Mouse (Mus musculus) embryonic facial prominence, embryonic 15.5 days (tissue): ENCODE measurements at regions not wholly inside any gene's neighbourhood (a gene's known extent, or its start where the extent isn't known, plus 50 kb on each side); places are given as distances from the start of the nearest gene placed in this dataset.
"Not testable (repeated sequence)": the region's sequence is repeated elsewhere in the genome, so short reads cannot be mapped to it uniquely, and the experiment has no call there.

Experiments used
- ATAC-seq: fragments of 200-750 bp; cut with Nextera tagmentation; 2 replicates; pipeline ENCODE4 v1.8.0; 2017; ENCODE audit warnings: low read depth, moderate TSS enrichment; ENCODE audit not compliant: insufficient number of reproducible peaks, low FRiP score, low TSS enrichment
- H3K27ac ChIP-seq: fragments of 300-500 bp; sonication (generic); replicated peaks from 2 replicates; pipeline ENCODE4 v1.5.1; 2015; ENCODE audit warnings: mild to moderate bottlenecking, inconsistent platforms
- H3K27me3 ChIP-seq: fragments of 300-500 bp; sonication (generic); 2 replicates; pipeline ENCODE4 v1.6.1; 2015; ENCODE audit warnings: inconsistent platforms
- H3K36me3 ChIP-seq: fragments of 300-500 bp; sonication (generic); 2 replicates; pipeline ENCODE4 v1.6.1; 2015; ENCODE audit warnings: mild to moderate bottlenecking, inconsistent platforms
- H3K4me1 ChIP-seq: fragments of 300-500 bp; sonication (generic); 2 replicates; pipeline ENCODE4 v1.6.1; 2015; ENCODE audit warnings: inconsistent platforms
- H3K4me2 ChIP-seq: fragments of 300-500 bp; sonication (generic); replicated peaks from 2 replicates; pipeline ENCODE4 v1.6.1; 2015; ENCODE audit warnings: mild to moderate bottlenecking, inconsistent platforms
- H3K4me3 ChIP-seq: fragments of 300-500 bp; sonication (generic); replicated peaks from 2 replicates; pipeline ENCODE4 v1.5.1; 2015; ENCODE audit warnings: mild to moderate bottlenecking, inconsistent platforms
- H3K9ac ChIP-seq: fragments of 300-500 bp; sonication (generic); 2 replicates; pipeline ENCODE4 v1.6.1; 2015; ENCODE audit warnings: inconsistent platforms
- H3K9me3 ChIP-seq: fragments of 300-500 bp; sonication (generic); replicated peaks from 2 replicates; pipeline ENCODE4 v1.6.1; 2016; ENCODE audit warnings: inconsistent platforms
- WGBS: fragments of 180-500 bp; shearing (Covaris S2); methylation state at CpG from one replicate; pipeline ENCODE4 v1.1.7; 2015; 5-methylcytosine and 5-hydroxymethylcytosine counted together

- Histone ChIP-seq H3K9me3 (no peaks in the 10 kb centered on the region), H3K9ac (no peak overlapping the region)
- 41% methylated on average over 3 of the region's 3 CpGs for WGBS
Observed at GRCm38 (mm10) chr12:74825664-74826063, 351.5 kb downstream of the Kcnh5 start.

GRCm38 (mm10) chr12:74824735-74825494 is 352.2 kb downstream of the Kcnh5 start:
- Histone ChIP-seq H3K36me3 (no peaks in the 10 kb centered on the region), H3K27me3 (no peaks in the 10 kb centered on the region), H3K27ac (no peak overlapping the region), H3K4me3 (no peak overlapping the region), H3K4me2 (no peak overlapping the region), H3K9me3 (no peaks in the 10 kb centered on the region), H3K9ac (no peak overlapping the region), H3K4me1 (0 out of 2 replicates have a peak, but pooled peaks cover 4% of the 10 kb centered on the region)
- no peak for ATAC-seq
- WGBS, result 16% methylated on average over 3 of the region's 3 CpGs

More at GRCm38 (mm10) chr12:74825664-74826063, 351.5 kb downstream of the Kcnh5 start:
- Histone ChIP-seq H3K4me2 (no peak overlapping the region), H3K36me3 (no peaks in the 10 kb centered on the region), H3K4me3 (no peak overlapping the region), H3K27ac (no peak overlapping the region), H3K27me3 (no peaks in the 10 kb centered on the region), H3K4me1 (0 out of 2 replicates have a peak, but pooled peaks cover 4% of the 10 kb centered on the region)
- no peak for ATAC-seq

GRCm38 (mm10) chr12:74816181-74816580 is 361.0 kb downstream of the Kcnh5 start:
- not testable (repeated sequence) for H3K4me3 ChIP-seq, H3K4me2 ChIP-seq, H3K27me3 ChIP-seq, H3K36me3 ChIP-seq, H3K4me1 ChIP-seq, H3K9me3 ChIP-seq, H3K27ac ChIP-seq, H3K9ac ChIP-seq, ATAC-seq
- 89% methylated on average over 3 of the region's 3 CpGs for WGBS

- ATAC-seq, H3K27ac ChIP-seq, H3K36me3 ChIP-seq, H3K4me3 ChIP-seq, H3K9ac ChIP-seq, H3K9me3 ChIP-seq, H3K4me1 ChIP-seq, H3K4me2 ChIP-seq, H3K27me3 ChIP-seq: not testable (repeated sequence)
- 82% methylated on average over 2 of the region's 2 CpGs for WGBS
Observed at GRCm38 (mm10) chr12:74808571-74808970, 368.6 kb downstream of the Kcnh5 start.

GRCm38 (mm10) chr12:74807926-74808325 is 369.2 kb downstream of the Kcnh5 start:
- WGBS, result 94% methylated on average over 15 of the region's 15 CpGs
- H3K4me3 ChIP-seq, H3K4me2 ChIP-seq, ATAC-seq, H3K9me3 ChIP-seq, H3K36me3 ChIP-seq, H3K27me3 ChIP-seq, H3K4me1 ChIP-seq, H3K9ac ChIP-seq, H3K27ac ChIP-seq: not testable (repeated sequence)

GRCm38 (mm10) chr12:74803740-74804512 is 373.2 kb downstream of the Kcnh5 start:
- Histone ChIP-seq H3K27ac (no peak overlapping the region), H3K27me3 (no peaks in the 10 kb centered on the region), H3K9me3 (peaks cover 8% of the 10 kb centered on the region; the same call in 1 of the 2 replicates), H3K9ac (no peak overlapping the region), H3K4me3 (no peak overlapping the region), H3K36me3 (no peaks in the 10 kb centered on the region), H3K4me1 (no peaks in the 10 kb centered on the region), H3K4me2 (no peak overlapping the region)
- 53% methylated on average over 13 of the region's 13 CpGs for WGBS
- ATAC-seq, result peak; percentile 83

GRCm38 (mm10) chr12:74792036-74792435 is 385.1 kb downstream of the Kcnh5 start:
- Histone ChIP-seq H3K9ac (no peak overlapping the region), H3K4me1 (no peaks in the 10 kb centered on the region), H3K4me2 (no peak overlapping the region), H3K27ac (no peak overlapping the region), H3K27me3 (no peaks in the 10 kb centered on the region), H3K4me3 (no peak overlapping the region), H3K36me3 (no peaks in the 10 kb centered on the region), H3K9me3 (no peaks in the 10 kb centered on the region)
- WGBS, result 77% methylated on average over 3 of the region's 3 CpGs
- no peak for ATAC-seq

- Histone ChIP-seq H3K4me3 (no peak overlapping the region), H3K9me3 (no peaks in the 10 kb centered on the region)
Observed at GRCm38 (mm10) chr12:74762284-74762683, 414.8 kb downstream of the Kcnh5 start.

GRCm38 (mm10) chr12:74745051-74745450 is 428.9 kb upstream of the Gm11042 start:
- H3K9me3 ChIP-seq, result no peaks in the 10 kb centered on the region
- H3K4me2 ChIP-seq, result no peak overlapping the region
- H3K36me3 ChIP-seq, result no peaks in the 10 kb centered on the region
- H3K4me1 ChIP-seq, result no peaks in the 10 kb centered on the region
- H3K4me3 ChIP-seq, result no peak overlapping the region
- 83% methylated on average over 1 of the region's 1 CpGs for WGBS
- no peak overlapping the region for H3K9ac ChIP-seq
- H3K27ac ChIP-seq, result no peak overlapping the region
- no peaks in the 10 kb centered on the region for H3K27me3 ChIP-seq
- ATAC-seq, result no peak

More at GRCm38 (mm10) chr12:74762284-74762683, 414.8 kb downstream of the Kcnh5 start:
- H3K27ac ChIP-seq, result no peak overlapping the region
- no peaks in the 10 kb centered on the region for H3K27me3 ChIP-seq
- H3K9ac ChIP-seq, result no peak overlapping the region
- H3K4me1 ChIP-seq, result no peaks in the 10 kb centered on the region
- ATAC-seq, result no peak
- H3K36me3 ChIP-seq, result no peaks in the 10 kb centered on the region
- H3K4me2 ChIP-seq, result no peak overlapping the region
- WGBS, result 89% methylated on average over 1 of the region's 1 CpGs

- no peak for ATAC-seq
- Histone ChIP-seq H3K9ac (no peak overlapping the region), H3K9me3 (no peaks in the 10 kb centered on the region), H3K27me3 (no peaks in the 10 kb centered on the region), H3K36me3 (no peaks in the 10 kb centered on the region), H3K4me1 (no peaks in the 10 kb centered on the region), H3K4me3 (no peak overlapping the region), H3K4me2 (no peak overlapping the region), H3K27ac (no peak overlapping the region)
- 85% methylated on average over 2 of the region's 2 CpGs for WGBS
Observed at GRCm38 (mm10) chr12:74728866-74729265, 412.7 kb upstream of the Gm11042 start.

- 80% methylated on average over 3 of the region's 3 CpGs for WGBS
- H3K27ac ChIP-seq, result no peak overlapping the region
- no peak overlapping the region for H3K9ac ChIP-seq
- no peaks in the 10 kb centered on the region for H3K36me3 ChIP-seq
- H3K4me2 ChIP-seq, result no peak overlapping the region
- H3K9me3 ChIP-seq, result no peaks in the 10 kb centered on the region
- no peaks in the 10 kb centered on the region for H3K27me3 ChIP-seq
- H3K4me1 ChIP-seq, result no peaks in the 10 kb centered on the region
- no peak for ATAC-seq
- no peak overlapping the region for H3K4me3 ChIP-seq
Observed at GRCm38 (mm10) chr12:74679149-74679548, 363.0 kb upstream of the Gm11042 start.
